Mouse (Mus musculus): ENCODE results near the gene Arhgef38. TPM values are rescaled to one million over a fixed set of nuclear protein-coding genes. Genes with fewer than 3 reads are reported as not detected.

Gene Arhgef38
- polyA plus RNA-seq (2014; fragmentation: Illumina TruSeq; extraction: RNeasy Lipid Tissue Mini Kit (QIAGEN cat#74804); ENCODE audit: low read depth, low replicate concordance): 0.05 TPM

GRCm38 (mm10) chr3:133234821-133235295 is at the start of gene Arhgef38:
Arhgef38 (minus strand) TSS chr3:133234949.

GRCm38 (mm10) chr3:133091664-133092273 is 143.0 kb downstream of the Arhgef38 start, which contains the start of the genes Ints12 and Gstcd:
Ints12 (plus strand) TSS chr3:133091840.
Gstcd (minus strand) TSS chr3:133092033.

Other genes starting within 250 kb of the Arhgef38 start
- gene Ints12, start 143.1 kb downstream of the Arhgef38 start, polyA plus RNA-seq (2014; fragmentation: Illumina TruSeq; extraction: RNeasy Lipid Tissue Mini Kit (QIAGEN cat#74804); ENCODE audit: low read depth, low replicate concordance): 8.1 TPM
- 4.7 TPM for gene Gstcd, start 142.9 kb downstream of the Arhgef38 start, polyA plus RNA-seq (2014; fragmentation: Illumina TruSeq; extraction: RNeasy Lipid Tissue Mini Kit (QIAGEN cat#74804); ENCODE audit: low read depth, low replicate concordance)
- 121 TPM for gene Ppa2, start 75.2 kb upstream of the Arhgef38 start, polyA plus RNA-seq (2014; fragmentation: Illumina TruSeq; extraction: RNeasy Lipid Tissue Mini Kit (QIAGEN cat#74804); ENCODE audit: low read depth, low replicate concordance)